Mouse (Mus musculus) midbrain, embryonic 13.5 days (tissue): ENCODE results near the gene Shc2. TPM values are rescaled to one million over a fixed set of nuclear protein-coding genes. Genes with fewer than 3 reads are reported as not detected.

ENCODE experiments used
- ATAC-seq: fragments of 200-750 bp; cut with Nextera tagmentation; 2 replicates; pipeline ENCODE4 v1.8.0; 2017; ENCODE audit warnings: mild to moderate bottlenecking, moderate TSS enrichment, moderate library complexity
- H3K27ac ChIP-seq: fragments of 300-500 bp; sonication (generic); 2 replicates; pipeline ENCODE4 v1.5.1; 2015; ENCODE audit warnings: inconsistent platforms, mild to moderate bottlenecking, moderate library complexity
- H3K27me3 ChIP-seq: fragments of 300-500 bp; sonication (generic); 2 replicates; pipeline ENCODE4 v1.6.1; 2015; ENCODE audit warnings: mild to moderate bottlenecking, inconsistent platforms
- H3K36me3 ChIP-seq: fragments of 300-500 bp; sonication (generic); 2 replicates; pipeline ENCODE4 v1.6.1; 2015; ENCODE audit warnings: mild to moderate bottlenecking, inconsistent platforms
- H3K4me1 ChIP-seq: fragments of 300-500 bp; sonication (generic); replicated peaks from 2 replicates; pipeline ENCODE4 v1.6.1; 2015; ENCODE audit warnings: inconsistent platforms
- H3K4me2 ChIP-seq: fragments of 300-500 bp; sonication (generic); replicated peaks from 2 replicates; pipeline ENCODE4 v1.6.1; 2015; ENCODE audit warnings: moderate library complexity, mild to moderate bottlenecking, inconsistent platforms
- H3K4me3 ChIP-seq: fragments of 300-500 bp; sonication (generic); replicated peaks from 2 replicates; pipeline ENCODE4 v1.5.1; 2015; ENCODE audit warnings: mild to moderate bottlenecking, inconsistent platforms
- H3K9ac ChIP-seq: fragments of 300-500 bp; sonication (generic); replicated peaks from 2 replicates; pipeline ENCODE4 v1.6.1; 2015; ENCODE audit warnings: mild to moderate bottlenecking, inconsistent platforms
- H3K9me3 ChIP-seq: fragments of 300-500 bp; sonication (generic); 2 replicates; pipeline ENCODE4 v1.6.1; 2016; ENCODE audit warnings: mild to moderate bottlenecking, inconsistent platforms
- WGBS: fragments of 180-500 bp; shearing (Covaris S2); methylation state at CpG from one replicate; pipeline ENCODE4 v1.1.7; 2015; 5-methylcytosine and 5-hydroxymethylcytosine counted together
- polyA plus RNA-seq: library from polyadenylated mRNA; unstranded; fragments of >200 nt; fragmentation: Nextera tagmentation; extraction: Ambion mirVana; gene quantifications from 2 replicates; pipeline ENCODE4 v1.2.1, GENCODE M21; 2015

Gene Shc2
- polyA plus RNA-seq, 1 experiment from 2014 or later: 20.5 TPM

GRCm38 (mm10) chr10:79611296-79611695, 26.4 kb downstream of the Shc2 start:
- H3K27me3 ChIP-seq: peaks cover 45% of the 10 kb centered on the region

DNA sequence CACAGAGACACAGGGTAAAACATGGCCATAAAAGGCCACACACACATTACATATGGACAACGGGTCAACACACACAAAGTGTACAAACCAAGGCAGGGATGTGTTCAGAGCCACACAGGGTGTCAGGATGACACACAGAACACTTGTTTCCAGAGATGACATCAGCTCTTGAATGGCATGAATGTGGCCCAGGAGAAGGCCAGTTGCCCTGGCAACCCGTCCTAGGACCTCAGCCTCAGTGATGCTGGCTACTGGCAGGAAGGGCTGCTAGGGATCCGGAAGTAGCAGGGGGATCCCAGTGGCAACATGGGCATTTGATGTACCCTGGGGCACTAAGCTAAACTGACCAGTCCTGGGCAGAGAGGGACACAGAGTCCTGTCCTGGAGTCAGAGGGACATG, 28.4 kb downstream of the Shc2 start:
- no peaks in the 10 kb centered on the region for H3K36me3 ChIP-seq
- peaks cover 27% of the 10 kb centered on the region for H3K4me1 ChIP-seq
- no peak overlapping the region for H3K27ac ChIP-seq
- H3K9ac ChIP-seq: no peak overlapping the region
- ATAC-seq: no peak
- H3K4me2 ChIP-seq: no peak overlapping the region
- no peak overlapping the region for H3K4me3 ChIP-seq
- WGBS: 77% methylated on average over 3 of the region's 3 CpGs
- H3K9me3 ChIP-seq: no peaks in the 10 kb centered on the region
- peaks cover 42% of the 10 kb centered on the region for H3K27me3 ChIP-seq

More at GRCm38 (mm10) chr10:79611296-79611695, 26.4 kb downstream of the Shc2 start:
- Histone ChIP-seq H3K9me3 (no peaks in the 10 kb centered on the region), H3K4me1 (peaks cover 31% of the 10 kb centered on the region), H3K4me2 (no peak overlapping the region), H3K4me3 (no peak overlapping the region), H3K9ac (no peak overlapping the region), H3K27ac (no peak overlapping the region), H3K36me3 (no peaks in the 10 kb centered on the region)
- WGBS: 27% methylated on average over 5 of the region's 5 CpGs
- ATAC-seq: no peak

- ATAC-seq: no peak
- Histone ChIP-seq H3K4me3 (no peak overlapping the region), H3K4me2 (no peak overlapping the region), H3K4me1 (peaks cover 15% of the 10 kb centered on the region), H3K27ac (no peak overlapping the region), H3K9me3 (no peaks in the 10 kb centered on the region), H3K36me3 (no peaks in the 10 kb centered on the region), H3K27me3 (peaks cover 33% of the 10 kb centered on the region), H3K9ac (no peak overlapping the region)
- WGBS: 43% methylated on average over 2 of the region's 2 CpGs
Observed at GRCm38 (mm10) chr10:79607892-79608291, 29.8 kb downstream of the Shc2 start.

GRCm38 (mm10) chr10:79606537-79606936, 31.2 kb downstream of the Shc2 start:
- Histone ChIP-seq H3K27ac (no peak overlapping the region), H3K27me3 (peaks cover 19% of the 10 kb centered on the region), H3K36me3 (no peaks in the 10 kb centered on the region), H3K9me3 (no peaks in the 10 kb centered on the region), H3K9ac (no peak overlapping the region), H3K4me3 (no peak overlapping the region), H3K4me1 (0 out of 2 replicates have a peak, but pooled peaks cover 3% of the 10 kb centered on the region), H3K4me2 (no peak overlapping the region)
- no peak for ATAC-seq
- WGBS: 68% methylated on average over 4 of the region's 4 CpGs

DNA sequence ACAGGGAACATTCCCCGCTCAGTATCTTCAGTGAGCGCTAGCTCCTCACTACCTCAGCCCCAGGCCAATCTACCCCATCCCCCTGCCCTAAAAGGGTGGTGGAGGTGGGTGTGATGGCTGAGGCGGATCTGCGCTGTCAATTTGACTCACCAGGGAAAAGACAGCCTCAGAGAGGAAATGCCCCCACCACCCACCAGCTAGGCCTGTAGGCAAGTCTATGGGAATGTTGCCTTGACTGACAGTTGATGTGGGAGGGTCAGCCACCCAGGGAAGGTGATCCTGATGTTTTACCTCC, 39.8 kb downstream of the Shc2 start:
- Histone ChIP-seq H3K4me2 (no peak overlapping the region), H3K9ac (no peak overlapping the region), H3K27ac (no peak overlapping the region), H3K4me3 (no peak overlapping the region), H3K9me3 (no peaks in the 10 kb centered on the region), H3K4me1 (0 out of 2 replicates have a peak, but pooled peaks cover 3% of the 10 kb centered on the region), H3K27me3 (peaks cover 10% of the 10 kb centered on the region), H3K36me3 (no peaks in the 10 kb centered on the region)
- ATAC-seq: no peak
- 71% methylated on average over 4 of the region's 4 CpGs for WGBS

DNA sequence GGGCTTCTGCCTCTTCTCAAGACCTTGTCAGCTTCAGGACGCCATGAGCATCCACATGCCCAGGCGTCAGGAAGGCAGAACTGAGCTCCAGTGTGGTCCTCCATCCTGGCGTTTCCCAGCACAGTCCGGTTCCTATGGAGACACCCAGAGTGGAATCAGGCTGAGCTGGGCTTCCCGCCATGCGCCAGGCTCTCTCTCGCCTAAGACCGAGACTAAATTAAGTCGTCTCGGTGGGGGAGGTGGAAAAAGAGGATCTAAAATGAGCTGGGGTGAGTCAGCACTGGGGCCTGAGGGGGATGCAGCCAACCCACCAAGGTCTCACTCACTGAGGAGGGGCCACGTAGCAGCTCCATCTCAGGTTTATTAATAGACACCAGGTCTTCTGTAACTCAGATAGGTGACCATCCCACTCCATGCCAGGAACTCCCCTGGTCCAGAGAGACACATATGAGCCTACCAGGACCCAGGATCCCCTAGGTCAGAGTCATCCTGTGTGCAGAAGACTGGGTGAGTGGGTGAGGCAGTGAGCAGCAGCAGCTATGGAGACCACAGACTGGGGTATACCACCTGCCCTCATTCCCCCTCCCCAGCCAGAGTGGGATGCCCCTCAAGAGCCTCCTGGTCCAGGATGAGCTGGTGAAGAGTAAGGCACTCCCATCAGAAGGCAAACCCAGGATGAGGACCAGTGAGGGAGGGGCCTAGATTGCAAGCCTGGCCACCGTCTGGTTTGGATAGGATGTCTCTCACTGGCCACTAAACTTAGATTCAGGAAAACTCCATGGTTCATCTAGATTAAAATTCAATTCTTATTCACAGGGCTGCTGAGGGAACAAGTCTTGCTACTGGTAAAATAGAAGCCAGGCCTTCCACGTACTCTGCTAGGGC, 40.4 kb downstream of the Shc2 start:
- WGBS: 27% methylated on average over 13 of the region's 13 CpGs
- H3K9me3 ChIP-seq: no peaks in the 10 kb centered on the region
- no peaks in the 10 kb centered on the region for H3K36me3 ChIP-seq
- H3K4me1 ChIP-seq: 0 out of 2 replicates have a peak, but pooled peaks cover 3% of the 10 kb centered on the region
- no peak overlapping the region for H3K4me2 ChIP-seq
- H3K27me3 ChIP-seq: peaks cover 10% of the 10 kb centered on the region
- H3K9ac ChIP-seq: no peak overlapping the region
- ATAC-seq: no peak; the same call in 1 of the 2 replicates
- H3K4me3 ChIP-seq: no peak overlapping the region
- H3K27ac ChIP-seq: no peak overlapping the region

DNA sequence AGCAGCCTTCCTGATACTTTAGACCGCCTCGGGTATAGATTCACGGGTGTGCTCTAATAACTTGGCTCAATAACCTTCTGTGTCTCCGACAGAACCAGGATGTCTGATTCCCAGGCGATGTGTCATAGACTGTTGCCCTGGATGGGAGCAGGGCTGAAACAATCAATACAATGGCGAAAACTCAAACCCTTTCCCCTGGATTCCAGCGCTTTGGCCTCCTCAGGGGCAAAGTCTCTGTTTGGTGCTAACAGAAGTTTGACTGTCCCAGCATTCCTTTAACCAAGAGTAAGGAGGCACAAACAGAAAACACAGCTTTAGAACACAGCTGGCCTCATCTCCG, 42.2 kb downstream of the Shc2 start:
- Histone ChIP-seq H3K4me3 (no peak overlapping the region), H3K4me2 (no peak overlapping the region), H3K9me3 (no peaks in the 10 kb centered on the region), H3K9ac (no peak overlapping the region), H3K4me1 (0 out of 2 replicates have a peak, but pooled peaks cover 3% of the 10 kb centered on the region), H3K27ac (no peak overlapping the region), H3K27me3 (peaks cover 10% of the 10 kb centered on the region), H3K36me3 (no peaks in the 10 kb centered on the region)
- WGBS: 59% methylated on average over 8 of the region's 8 CpGs
- peak; percentile 45 for ATAC-seq

DNA sequence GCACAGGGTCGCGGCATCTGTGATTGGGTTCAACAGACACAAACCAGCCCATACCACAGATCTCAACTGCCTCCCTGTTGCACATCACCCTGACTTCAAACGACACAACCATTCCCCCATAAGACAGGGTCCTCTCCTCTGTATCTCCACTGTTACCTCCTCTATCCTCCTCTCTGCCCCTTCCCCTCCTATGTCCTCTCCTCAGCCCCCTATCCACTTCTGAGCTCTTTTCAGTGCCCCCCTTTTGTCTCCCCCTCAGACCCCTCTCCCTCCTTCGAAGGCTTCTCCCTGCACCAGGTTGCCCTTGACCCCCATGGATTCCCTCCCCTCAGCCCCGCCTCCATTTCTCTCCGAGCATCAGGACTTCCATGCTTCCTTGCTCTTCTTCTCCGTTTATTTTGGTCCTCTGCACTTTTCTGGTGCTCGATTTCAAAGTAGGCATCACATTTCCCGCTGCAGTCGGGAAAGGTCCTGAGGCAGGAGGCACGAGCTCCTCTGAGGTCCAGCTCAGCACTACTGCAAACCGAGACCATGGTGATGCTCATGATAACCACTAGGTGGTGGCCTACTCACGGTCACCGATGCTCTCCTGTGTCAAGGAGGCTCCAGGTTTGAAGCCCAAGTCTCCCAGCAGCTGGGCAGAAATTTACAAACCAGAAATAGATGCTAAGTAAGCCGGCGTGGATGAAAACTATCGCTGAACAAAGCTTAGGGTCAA, 42.7 kb downstream of the Shc2 start:
- Histone ChIP-seq H3K4me2 (no peak overlapping the region; the same call in 1 of the 2 replicates), H3K36me3 (no peaks in the 10 kb centered on the region), H3K9ac (no peak overlapping the region), H3K4me1 (0 out of 2 replicates have a peak, but pooled peaks cover 3% of the 10 kb centered on the region), H3K27me3 (peaks cover 10% of the 10 kb centered on the region), H3K4me3 (no peak overlapping the region), H3K27ac (no peak overlapping the region), H3K9me3 (no peaks in the 10 kb centered on the region)
- peak; percentile 90 for ATAC-seq
- 14% methylated on average over 17 of the region's 17 CpGs for WGBS

- Histone ChIP-seq H3K27me3 (peaks cover 10% of the 10 kb centered on the region), H3K4me3 (no peak overlapping the region), H3K27ac (no peak overlapping the region), H3K9ac (no peak overlapping the region), H3K9me3 (no peaks in the 10 kb centered on the region), H3K4me2 (no peak overlapping the region), H3K4me1 (0 out of 2 replicates have a peak, but pooled peaks cover 3% of the 10 kb centered on the region), H3K36me3 (no peaks in the 10 kb centered on the region)
- ATAC-seq: no peak
- 65% methylated on average over 6 of the region's 6 CpGs for WGBS
Observed at GRCm38 (mm10) chr10:79594111-79594510, 43.6 kb downstream of the Shc2 start.

DNA sequence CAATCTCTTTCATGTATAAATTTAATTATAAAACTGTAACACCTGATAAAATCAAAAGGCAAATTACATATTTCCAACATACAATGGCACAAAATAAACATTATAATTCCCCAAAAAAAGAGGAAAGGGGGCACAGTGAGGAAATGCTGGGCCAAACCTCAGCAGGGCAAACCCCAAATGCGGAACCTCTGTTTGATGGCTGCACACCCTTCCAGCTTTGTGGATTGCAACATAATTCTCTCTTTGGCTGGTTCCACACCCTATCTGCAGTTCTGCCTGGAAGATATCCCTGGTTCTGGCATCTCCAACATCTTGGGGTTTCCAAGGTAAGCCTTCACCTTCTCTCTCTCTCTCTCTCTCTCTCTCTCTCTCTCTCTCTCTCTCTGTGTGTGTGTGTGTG, 47.0 kb downstream of the Shc2 start:
- WGBS: 100% methylated on average over 1 of the region's 1 CpGs
- H3K9me3 ChIP-seq: no peaks in the 10 kb centered on the region
- no peak for ATAC-seq

GRCm38 (mm10) chr10:79587752-79588126, 50.0 kb downstream of the Shc2 start:
- 66% methylated on average over 4 of the region's 4 CpGs for WGBS
- no peaks in the 10 kb centered on the region for H3K4me1 ChIP-seq
- ATAC-seq: no peak

More for the DNA sequence above, 47.0 kb downstream of the Shc2 start:
- Histone ChIP-seq H3K4me2 (no peak overlapping the region), H3K36me3 (no peaks in the 10 kb centered on the region), H3K4me3 (no peak overlapping the region), H3K27me3 (peaks cover 10% of the 10 kb centered on the region), H3K9ac (no peak overlapping the region), H3K27ac (no peak overlapping the region), H3K4me1 (no peaks in the 10 kb centered on the region)

DNA sequence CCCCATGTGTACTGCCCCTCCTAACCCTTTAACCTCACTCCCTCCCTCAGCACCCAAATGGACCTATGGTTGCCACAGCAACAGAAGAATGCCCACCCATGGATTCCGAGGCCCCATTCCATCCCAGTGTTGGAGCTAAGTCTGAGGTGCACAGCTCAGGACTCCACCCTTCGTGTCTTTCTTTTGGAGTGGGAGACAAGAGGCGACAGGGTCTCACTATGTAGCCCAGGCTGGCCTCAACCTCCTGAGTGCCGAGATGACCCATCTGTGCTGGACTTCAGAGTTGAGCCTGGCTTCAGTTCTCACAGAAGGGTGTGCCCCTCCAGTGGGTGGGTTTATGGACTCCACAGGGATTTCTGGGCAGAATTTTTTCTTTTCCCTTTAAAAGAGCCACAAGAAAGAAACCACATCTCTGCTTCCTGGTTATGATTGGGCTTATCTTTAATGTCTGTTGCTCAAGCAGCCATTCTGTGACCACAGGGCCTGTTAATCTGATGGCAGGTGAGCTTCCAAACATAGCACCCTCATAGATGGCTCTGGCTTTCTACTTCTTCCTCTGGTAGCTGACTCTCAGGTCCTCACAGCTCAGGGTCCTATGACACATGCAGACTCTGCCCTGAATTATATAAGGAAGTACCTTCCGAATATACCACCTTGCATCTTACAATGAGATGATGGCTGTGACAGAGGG, 50.5 kb downstream of the Shc2 start, which contains the start of gene Theg:
Gene Theg, minus strand, starts transcription at position 271 of the 691 bp plus-strand sequence.
- H3K36me3 ChIP-seq: no peaks in the 10 kb centered on the region
- H3K27me3 ChIP-seq: no peaks in the 10 kb centered on the region
- H3K9ac ChIP-seq: no peak within 1 kb of the TSS
- no peak within 1 kb of the TSS for H3K4me2 ChIP-seq
- no peaks in the 10 kb centered on the region for H3K9me3 ChIP-seq
- H3K4me3 ChIP-seq: no peak within 1 kb of the TSS
- H3K27ac ChIP-seq: no peak within 1 kb of the TSS
- H3K4me1 ChIP-seq: no peaks in the 10 kb centered on the region
- no peak for ATAC-seq
- WGBS: 80% methylated on average over 5 of the region's 5 CpGs

More at GRCm38 (mm10) chr10:79587752-79588126, 50.0 kb downstream of the Shc2 start:
- no peak overlapping the region for H3K27ac ChIP-seq
- H3K4me3 ChIP-seq: no peak overlapping the region
- H3K9me3 ChIP-seq: no peaks in the 10 kb centered on the region
- no peak overlapping the region for H3K4me2 ChIP-seq
- H3K27me3 ChIP-seq: no peaks in the 10 kb centered on the region
- no peak overlapping the region for H3K9ac ChIP-seq
- H3K36me3 ChIP-seq: no peaks in the 10 kb centered on the region
